Mouse (Mus musculus): Measurements from ENCODE around the gene Fance. TPM values are rescaled to one million over a fixed set of nuclear protein-coding genes. Genes with fewer than 3 reads are reported as not detected.
"Not testable (repeated sequence)": the region's sequence is repeated elsewhere in the genome, so short reads cannot be mapped to it uniquely, and the experiment has no call there.

Fance gene
- polyA plus RNA-seq, 1 experiment from 2014 or later: 26.9 TPM

GRCm38 (mm10) chr17:28328946-28329345 is 15.6 kb downstream of the Fance start:
- no peaks in the 10 kb centered on the region for H3K27me3 ChIP-seq
- peak overlapping the region; percentile 99 for H3K4me2 ChIP-seq (replicated peaks)
- under 1% methylated on average over 25 of the region's 25 CpGs for WGBS
- H3K4me3 ChIP-seq (replicated peaks): peak overlapping the region; percentile 94
- no peaks in the 10 kb centered on the region for H3K9me3 ChIP-seq
- peaks cover 47% of the 10 kb centered on the region for H3K36me3 ChIP-seq
- peak; percentile 37 for ATAC-seq
- peak overlapping the region; percentile 99 for H3K9ac ChIP-seq (replicated peaks)
- H3K27ac ChIP-seq: peak overlapping the region; percentile 96
- H3K4me1 ChIP-seq (replicated peaks): peaks cover 39% of the 10 kb centered on the region

GRCm38 (mm10) chr17:28329503-28330231 is 16.3 kb downstream of the Fance start:
- Histone ChIP-seq H3K9me3 (no peaks in the 10 kb centered on the region), H3K27me3 (no peaks in the 10 kb centered on the region), H3K4me1 (replicated peaks) (peaks cover 39% of the 10 kb centered on the region), H3K36me3 (peaks cover 40% of the 10 kb centered on the region), H3K4me3 (replicated peaks) (peak overlapping the region; percentile 94), H3K27ac (peak overlapping the region; percentile 96; the same call in 1 of the 2 replicates), H3K4me2 (replicated peaks) (peak overlapping the region; percentile 99), H3K9ac (replicated peaks) (peak overlapping the region; percentile 99)
- no peak for ATAC-seq
- 9% methylated on average over 4 of the region's 4 CpGs for WGBS

- H3K27ac ChIP-seq: no peak overlapping the region
- peak overlapping the region; percentile 99 for H3K4me2 ChIP-seq (replicated peaks)
- no peak for ATAC-seq
- H3K27me3 ChIP-seq: no peaks in the 10 kb centered on the region
- H3K36me3 ChIP-seq: peaks cover 37% of the 10 kb centered on the region
- peak overlapping the region; percentile 99 for H3K9ac ChIP-seq (replicated peaks)
- 69% methylated on average over 2 of the region's 2 CpGs for WGBS
- H3K4me3 ChIP-seq (replicated peaks): peak overlapping the region; percentile 94
- peaks cover 39% of the 10 kb centered on the region for H3K4me1 ChIP-seq (replicated peaks)
- H3K9me3 ChIP-seq: no peaks in the 10 kb centered on the region
These were observed 16.9 kb downstream of the Fance start for GRCm38 (mm10) chr17:28330232-28330546.

DNA sequence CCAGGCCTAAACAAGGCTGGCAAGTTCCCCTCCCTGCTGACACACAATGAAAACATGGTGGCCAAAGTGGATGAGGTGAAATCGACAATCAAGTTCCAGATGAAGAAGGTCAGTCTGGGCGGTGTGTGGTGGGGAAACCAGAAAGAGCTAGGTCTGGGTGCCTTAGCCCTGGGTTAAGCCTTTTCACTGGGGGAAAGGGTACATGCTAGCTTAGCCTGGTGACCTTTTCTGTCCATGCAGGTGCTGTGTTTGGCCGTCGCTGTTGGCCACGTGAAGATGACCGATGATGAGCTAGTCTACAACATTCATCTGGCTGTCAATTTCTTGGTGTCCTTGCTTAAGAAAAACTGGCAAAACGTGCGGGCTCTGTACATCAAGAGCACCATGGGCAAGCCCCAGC is 17.3 kb downstream of the Fance start:
- not testable (repeated sequence) for H3K27me3 ChIP-seq; H3K9ac ChIP-seq (replicated peaks); H3K9me3 ChIP-seq; H3K4me2 ChIP-seq (replicated peaks); H3K4me3 ChIP-seq (replicated peaks); ATAC-seq; H3K27ac ChIP-seq
- WGBS: 64% methylated on average over 8 of the region's 8 CpGs
- H3K4me1 ChIP-seq (replicated peaks): peaks cover 39% of the 10 kb centered on the region
- H3K36me3 ChIP-seq: peaks cover 37% of the 10 kb centered on the region

DNA sequence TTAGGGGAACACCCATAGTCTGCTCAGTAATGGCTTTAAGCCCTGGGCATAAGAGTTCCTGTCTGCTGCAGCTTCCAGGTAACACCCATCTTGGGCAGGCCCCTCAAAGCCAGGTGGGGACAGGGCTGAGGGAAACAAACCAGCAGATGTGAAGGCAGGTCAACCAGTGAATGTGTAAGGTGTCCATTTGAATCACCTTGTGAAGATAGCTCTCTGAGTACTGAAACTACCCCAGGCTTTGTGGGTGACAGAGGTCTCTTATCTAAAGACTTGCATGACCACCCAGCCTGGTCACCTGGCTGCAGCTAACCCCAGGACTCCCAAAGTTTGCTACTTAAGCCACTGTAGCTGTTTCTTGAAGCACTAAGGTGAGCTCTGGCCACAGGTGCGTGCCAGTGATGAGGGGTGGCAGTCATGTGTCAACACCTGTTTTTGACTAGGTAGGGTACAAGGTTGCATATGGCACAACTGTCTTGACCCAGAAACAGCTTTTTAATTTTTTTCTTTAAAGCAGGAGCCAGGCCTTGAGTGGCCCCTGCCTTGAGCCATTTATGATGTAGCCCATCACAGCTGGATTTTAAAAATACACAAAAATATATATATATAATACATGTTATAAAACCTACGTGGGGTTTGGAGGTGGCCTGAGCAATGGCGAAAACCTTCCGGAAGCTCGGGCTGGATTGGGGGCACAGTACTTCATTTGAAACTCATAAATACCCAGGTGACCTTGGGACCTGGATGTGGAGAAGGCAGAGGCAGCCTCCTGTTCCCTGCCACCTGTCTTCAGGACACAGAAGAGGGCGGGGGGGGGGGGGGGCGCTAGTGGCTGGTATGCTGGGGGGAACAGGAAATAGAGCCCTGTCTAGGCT is 18.2 kb downstream of the Fance start:
- Histone ChIP-seq H3K27me3 (no peaks in the 10 kb centered on the region), H3K36me3 (peaks cover 30% of the 10 kb centered on the region), H3K9ac (replicated peaks) (no peak overlapping the region), H3K4me2 (replicated peaks) (no peak overlapping the region), H3K4me3 (replicated peaks) (no peak overlapping the region), H3K4me1 (replicated peaks) (peaks cover 39% of the 10 kb centered on the region), H3K9me3 (no peaks in the 10 kb centered on the region), H3K27ac (no peak overlapping the region)
- no peak for ATAC-seq
- 48% methylated on average over 5 of the region's 7 CpGs for WGBS

GRCm38 (mm10) chr17:28332113-28332914 is 19.0 kb downstream of the Fance start:
- no peaks in the 10 kb centered on the region for H3K9me3 ChIP-seq
- no peak overlapping the region for H3K4me2 ChIP-seq (replicated peaks)
- 57% methylated on average over 13 of the region's 13 CpGs for WGBS
- H3K27me3 ChIP-seq: no peaks in the 10 kb centered on the region
- no peak for ATAC-seq
- H3K36me3 ChIP-seq: peaks cover 29% of the 10 kb centered on the region
- H3K4me3 ChIP-seq (replicated peaks): no peak overlapping the region
- H3K4me1 ChIP-seq (replicated peaks): peaks cover 39% of the 10 kb centered on the region
- H3K27ac ChIP-seq: 0 out of 2 replicates have a peak overlapping the region, but pooled peaks have one; percentile 7
- H3K9ac ChIP-seq (replicated peaks): 0 out of 2 replicates have a peak overlapping the region, but pooled peaks have one; percentile 6

GRCm38 (mm10) chr17:28332915-28333546 is 19.7 kb downstream of the Fance start:
- WGBS: 69% methylated on average over 31 of the region's 31 CpGs
- Histone ChIP-seq H3K9ac (replicated peaks) (0 out of 2 replicates have a peak overlapping the region, but pooled peaks have one; percentile 6), H3K4me2 (replicated peaks) (no peak overlapping the region)

GRCm38 (mm10) chr17:28335267-28335666 is 21.9 kb downstream of the Fance start:
- WGBS: 77% methylated on average over 10 of the region's 10 CpGs
- Histone ChIP-seq H3K27me3 (no peaks in the 10 kb centered on the region), H3K9ac (replicated peaks) (no peak overlapping the region), H3K36me3 (peaks cover 27% of the 10 kb centered on the region), H3K4me3 (replicated peaks) (no peak overlapping the region), H3K9me3 (no peaks in the 10 kb centered on the region), H3K4me2 (replicated peaks) (no peak overlapping the region), H3K4me1 (replicated peaks) (peaks cover 17% of the 10 kb centered on the region; the same call in 1 of the 2 replicates), H3K27ac (no peak overlapping the region)
- no peak for ATAC-seq

More at GRCm38 (mm10) chr17:28332915-28333546, 19.7 kb downstream of the Fance start:
- ATAC-seq: no peak
- H3K4me3 ChIP-seq (replicated peaks): no peak overlapping the region
- H3K9me3 ChIP-seq: no peaks in the 10 kb centered on the region
- peaks cover 32% of the 10 kb centered on the region for H3K4me1 ChIP-seq (replicated peaks)
- no peaks in the 10 kb centered on the region for H3K27me3 ChIP-seq
- no peak overlapping the region for H3K27ac ChIP-seq
- H3K36me3 ChIP-seq: peaks cover 29% of the 10 kb centered on the region

- ATAC-seq: no peak
- H3K4me2 ChIP-seq (replicated peaks): no peak overlapping the region
- H3K9me3 ChIP-seq: no peaks in the 10 kb centered on the region
- H3K9ac ChIP-seq (replicated peaks): no peak overlapping the region
- H3K4me3 ChIP-seq (replicated peaks): no peak overlapping the region
- peaks cover 20% of the 10 kb centered on the region for H3K4me1 ChIP-seq (replicated peaks)
- H3K27ac ChIP-seq: no peak overlapping the region
- H3K36me3 ChIP-seq: 0 out of 2 replicates have a peak, but pooled peaks cover 8% of the 10 kb centered on the region
- WGBS: 94% methylated on average over 7 of the region's 7 CpGs
- no peaks in the 10 kb centered on the region for H3K27me3 ChIP-seq
These were observed 24.2 kb downstream of the Fance start for GRCm38 (mm10) chr17:28337547-28337946.

DNA sequence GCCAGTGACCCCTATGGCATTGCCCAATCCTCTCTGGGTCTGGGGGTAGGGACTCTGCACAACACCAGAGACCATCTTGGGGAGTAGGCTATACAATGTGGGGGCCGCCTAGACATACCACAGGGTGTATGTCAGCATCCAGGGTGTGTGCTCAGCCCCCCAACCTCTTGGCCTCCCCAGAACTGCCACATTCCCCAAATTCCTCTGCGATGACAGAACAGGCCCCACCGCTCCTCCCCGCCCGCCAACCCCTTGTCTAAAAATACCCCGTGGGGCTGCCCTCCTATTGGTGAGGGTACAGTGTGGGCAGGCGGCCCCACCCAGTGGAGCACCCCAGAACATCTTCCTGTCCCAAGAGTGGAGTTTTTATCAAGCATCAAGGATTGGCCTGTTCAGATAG is 27.3 kb downstream of the Fance start:
- Histone ChIP-seq H3K36me3 (0 out of 2 replicates have a peak, but pooled peaks cover 4% of the 10 kb centered on the region), H3K9ac (replicated peaks) (peak overlapping the region; percentile 54), H3K4me1 (replicated peaks) (peaks cover 20% of the 10 kb centered on the region), H3K9me3 (no peaks in the 10 kb centered on the region), H3K4me3 (replicated peaks) (peak overlapping the region; percentile 28; the same call in 1 of the 2 replicates), H3K4me2 (replicated peaks) (peak overlapping the region; percentile 55), H3K27me3 (no peaks in the 10 kb centered on the region; the same call in 1 of the 2 replicates), H3K27ac (no peak overlapping the region)
- peak; percentile 19; the same call in 1 of the 2 replicates for ATAC-seq
- WGBS: 78% methylated on average over 7 of the region's 7 CpGs

DNA sequence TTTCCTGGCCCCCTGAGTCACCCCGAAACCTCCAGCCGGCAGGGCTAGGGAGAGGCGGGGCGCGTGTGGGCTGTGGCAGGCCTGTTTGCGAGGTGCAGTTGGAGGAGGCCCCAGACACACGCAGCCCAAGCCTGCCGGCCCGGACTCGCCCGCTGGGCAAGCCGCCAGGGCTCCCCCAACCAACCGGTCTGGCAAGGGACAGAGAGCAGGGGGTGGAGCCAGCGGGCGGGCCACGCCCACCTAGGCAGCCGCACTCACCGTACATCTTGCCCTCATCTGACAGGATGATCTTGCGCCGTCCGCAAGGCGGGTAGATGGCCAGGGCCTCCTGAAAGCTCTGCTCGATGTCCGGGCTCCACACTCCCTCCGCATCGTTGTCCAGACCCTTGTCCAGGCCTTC is 27.8 kb downstream of the Fance start:
- ATAC-seq: peak; percentile 78
- H3K9me3 ChIP-seq: no peaks in the 10 kb centered on the region
- 0 out of 2 replicates have a peak, but pooled peaks cover 4% of the 10 kb centered on the region for H3K36me3 ChIP-seq

More for the DNA sequence above, 27.8 kb downstream of the Fance start:
- Histone ChIP-seq H3K4me2 (replicated peaks) (peak overlapping the region; percentile 55), H3K27ac (no peak overlapping the region), H3K4me1 (replicated peaks) (peaks cover 25% of the 10 kb centered on the region), H3K27me3 (no peaks in the 10 kb centered on the region; the same call in 1 of the 2 replicates), H3K4me3 (replicated peaks) (peak overlapping the region; percentile 28), H3K9ac (replicated peaks) (peak overlapping the region; percentile 54)
- WGBS: 7% methylated on average over 26 of the region's 26 CpGs
